Mouse (Mus musculus): ENCODE data around the gene Ptgs1. TPM values are rescaled to one million over a fixed set of nuclear protein-coding genes. Genes with fewer than 3 reads are reported as not detected.

Gene Ptgs1
- polyA plus RNA-seq, 1 experiment = 2.3 TPM

DNA sequence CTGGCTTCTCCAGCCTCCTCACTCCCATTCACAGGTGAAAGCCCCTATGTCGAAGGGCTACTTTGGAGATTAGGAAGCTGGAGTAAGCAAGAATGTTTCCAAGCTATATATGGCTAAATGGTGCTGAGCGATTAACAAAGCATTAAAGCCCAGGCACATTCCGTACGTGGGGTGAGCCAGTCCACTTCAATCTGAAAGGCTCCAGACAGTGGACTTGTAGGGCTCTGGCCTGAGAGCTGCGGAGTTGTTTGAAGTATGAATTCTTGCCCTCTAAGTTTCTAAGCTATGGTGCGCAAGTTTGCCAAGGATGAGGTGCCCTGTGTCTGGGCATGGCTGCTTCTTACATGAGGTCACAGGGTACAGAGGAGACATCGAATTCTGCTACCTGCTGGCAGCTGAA, 6.1 kb upstream of the Ptgs1 start:
- no peaks in the 10 kb centered on the region for H3K4me1 ChIP-seq (ENCODE audit: control insufficient read depth, insufficient read depth, insufficient read length, low read length)
- H3K27ac ChIP-seq (replicated peaks; ENCODE audit: low read depth, low read length) = no peak overlapping the region
- no peak overlapping the region for H3K4me3 ChIP-seq (ENCODE audit: insufficient read depth, low read depth, low read length)

DNA sequence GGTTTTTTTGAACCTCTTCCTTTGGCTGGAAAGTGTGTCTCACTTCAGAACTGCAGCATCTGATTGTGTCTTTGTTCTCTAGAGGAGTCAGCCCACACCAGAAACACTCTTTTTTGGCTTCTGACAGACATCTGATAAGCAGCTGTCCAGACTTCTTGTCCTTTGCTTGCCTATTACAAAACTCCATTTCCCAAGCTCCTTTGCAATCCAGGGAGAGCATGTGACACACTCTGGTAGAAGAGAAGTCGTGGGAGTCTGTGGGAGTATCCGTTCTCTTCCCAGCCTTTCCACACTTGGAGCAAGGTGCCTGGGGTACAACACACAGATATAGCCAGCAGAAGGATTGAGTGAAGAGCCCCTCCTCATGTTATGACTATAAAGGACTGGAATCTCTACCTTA, 5.6 kb upstream of the Ptgs1 start:
- H3K4me1 ChIP-seq (ENCODE audit: control insufficient read depth, insufficient read depth, insufficient read length, low read length) = no peaks in the 10 kb centered on the region
- H3K4me3 ChIP-seq (ENCODE audit: insufficient read depth, low read depth, low read length) = no peak overlapping the region
- H3K27ac ChIP-seq (replicated peaks; ENCODE audit: low read depth, low read length) = no peak overlapping the region

DNA sequence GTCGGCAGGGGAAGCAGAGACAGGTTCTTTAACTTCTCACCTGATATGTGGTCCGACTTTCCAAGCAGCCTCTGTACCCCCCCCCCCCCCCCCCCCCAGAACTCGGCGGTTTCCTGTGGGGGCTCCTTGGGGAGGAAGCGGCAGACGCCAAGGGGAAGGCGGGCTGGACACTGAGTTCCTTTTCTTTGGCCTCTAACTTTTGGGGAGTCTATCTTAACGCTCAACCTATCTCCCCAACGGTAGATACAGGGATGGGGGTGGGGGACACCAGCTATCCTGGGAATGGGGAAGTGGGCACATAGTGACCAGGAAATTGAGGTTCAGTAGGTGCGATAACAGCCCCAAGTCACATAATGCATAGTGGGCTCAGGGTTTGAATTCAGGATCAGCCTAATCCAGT, 741 bp downstream of the Ptgs1 start:
- Histone ChIP-seq H3K27ac (replicated peaks; ENCODE audit: low read depth, low read length) (no peak overlapping the region), H3K4me1 (ENCODE audit: control insufficient read depth, insufficient read depth, insufficient read length, low read length) (no peaks in the 10 kb centered on the region), H3K4me3 (ENCODE audit: insufficient read depth, low read depth, low read length) (peak overlapping the region; percentile 57)

DNA sequence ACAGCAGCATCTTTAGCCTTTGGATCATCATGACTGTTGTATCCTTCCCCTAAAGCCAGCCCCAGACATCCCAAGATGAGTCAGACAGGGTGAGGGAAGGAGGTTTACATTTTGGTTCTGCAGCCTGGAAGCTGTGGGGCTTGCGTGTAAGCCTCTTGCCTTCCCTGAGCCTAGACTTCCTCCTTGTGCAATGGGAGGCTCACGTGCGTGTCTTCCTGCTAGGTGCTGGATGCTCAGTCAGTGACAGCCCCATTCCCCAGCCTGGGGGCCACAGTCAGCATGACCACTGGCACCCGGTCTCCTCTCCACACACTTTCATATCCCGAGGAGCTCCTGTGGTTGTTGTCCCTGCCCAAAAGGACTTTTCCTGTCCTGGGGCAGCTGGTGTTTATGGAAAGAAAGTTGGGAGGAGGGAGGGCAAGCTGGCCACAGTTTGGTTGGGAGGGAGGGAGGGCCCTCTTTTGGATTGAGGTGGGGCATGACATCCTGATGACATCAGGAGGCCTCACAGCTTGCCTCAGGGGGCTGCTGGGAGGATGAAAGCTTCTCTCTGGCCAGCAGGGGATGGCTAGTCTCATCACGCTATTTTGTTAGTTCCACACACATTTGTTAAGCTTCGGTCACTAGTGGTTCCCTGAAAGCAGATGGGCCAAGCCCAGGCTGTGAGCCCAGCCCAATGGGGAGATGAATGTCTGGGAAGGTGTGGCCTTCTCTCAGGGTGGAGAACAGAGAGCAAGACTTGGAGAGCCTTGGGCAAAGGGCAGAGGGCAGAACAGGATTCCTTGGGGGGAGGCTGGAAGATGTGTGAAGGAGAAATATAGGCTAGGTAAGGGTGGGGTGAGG, 4.5 kb downstream of the Ptgs1 start:
- no peaks in the 10 kb centered on the region for H3K4me1 ChIP-seq (ENCODE audit: control insufficient read depth, insufficient read depth, insufficient read length, low read length)

DNA sequence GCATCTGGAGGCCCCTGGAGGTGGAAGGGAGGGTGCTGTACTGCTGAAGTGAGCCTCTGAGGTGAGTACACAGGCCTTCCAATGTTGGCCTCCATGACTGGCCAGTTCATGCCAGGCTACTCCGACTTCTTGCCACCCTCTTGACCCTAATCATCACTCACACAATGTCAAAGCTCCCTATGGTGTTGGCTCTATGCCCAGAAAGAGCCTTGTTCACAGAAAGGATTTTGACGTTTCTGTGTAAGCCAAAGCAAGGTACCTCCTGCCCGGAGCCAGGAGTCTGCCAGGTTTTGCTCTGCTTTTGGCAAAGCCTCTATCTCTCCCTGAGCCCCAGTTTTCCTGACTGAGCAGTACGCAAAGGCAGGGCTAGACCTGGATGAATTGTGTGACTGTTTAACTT, 5.7 kb downstream of the Ptgs1 start:
- Histone ChIP-seq H3K27ac (replicated peaks; ENCODE audit: low read depth, low read length) (no peak overlapping the region), H3K4me1 (ENCODE audit: control insufficient read depth, insufficient read depth, insufficient read length, low read length) (no peaks in the 10 kb centered on the region), H3K4me3 (ENCODE audit: insufficient read depth, low read depth, low read length) (no peak overlapping the region)

More for the DNA sequence above, 4.5 kb downstream of the Ptgs1 start:
- no peak overlapping the region for H3K4me3 ChIP-seq (ENCODE audit: insufficient read depth, low read depth, low read length)
- H3K27ac ChIP-seq (replicated peaks; ENCODE audit: low read depth, low read length) = no peak overlapping the region

DNA sequence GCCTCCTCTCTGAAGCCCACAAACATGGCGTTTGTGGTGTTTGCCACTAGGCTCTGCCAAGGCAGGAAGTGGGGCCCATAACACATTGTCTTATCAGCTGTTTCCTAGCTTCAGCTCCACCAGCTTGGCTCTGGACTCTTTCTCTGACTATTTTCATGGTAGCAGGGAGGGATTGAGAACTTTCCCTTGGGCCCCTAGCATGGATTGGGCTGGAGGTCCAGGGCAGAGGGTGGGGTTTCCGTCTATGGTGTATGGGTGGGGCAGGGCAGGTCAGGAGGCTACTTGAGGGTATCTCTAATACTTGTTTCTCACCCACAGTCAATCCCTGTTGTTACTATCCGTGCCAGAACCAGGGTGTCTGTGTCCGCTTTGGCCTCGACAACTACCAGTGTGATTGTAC, 6.7 kb downstream of the Ptgs1 start:
- no peak overlapping the region for H3K27ac ChIP-seq (replicated peaks; ENCODE audit: low read depth, low read length)
- no peak overlapping the region for H3K4me3 ChIP-seq (ENCODE audit: insufficient read depth, low read depth, low read length)
- H3K4me1 ChIP-seq (ENCODE audit: control insufficient read depth, insufficient read depth, insufficient read length, low read length) = no peaks in the 10 kb centered on the region

DNA sequence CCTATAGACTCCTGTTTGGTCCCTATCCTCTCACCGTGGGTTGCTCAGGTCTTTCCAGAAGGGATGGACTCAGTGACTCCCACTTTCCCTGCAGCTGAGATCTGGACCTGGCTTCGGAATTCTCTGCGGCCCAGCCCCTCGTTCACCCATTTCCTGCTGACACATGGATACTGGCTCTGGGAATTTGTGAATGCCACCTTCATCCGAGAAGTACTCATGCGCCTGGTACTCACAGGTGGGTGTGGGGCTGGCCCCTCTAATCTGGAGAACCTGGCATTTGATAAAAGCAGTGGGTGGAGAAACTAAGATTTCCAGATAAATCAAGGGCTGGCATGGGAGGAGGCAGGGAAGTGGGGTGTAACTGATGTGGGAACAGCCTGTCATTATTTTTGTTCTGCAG, 7.3 kb downstream of the Ptgs1 start:
- H3K27ac ChIP-seq (replicated peaks; ENCODE audit: low read depth, low read length) = no peak overlapping the region
- H3K4me3 ChIP-seq (ENCODE audit: insufficient read depth, low read depth, low read length) = no peak overlapping the region
- H3K4me1 ChIP-seq (ENCODE audit: control insufficient read depth, insufficient read depth, insufficient read length, low read length) = no peaks in the 10 kb centered on the region

DNA sequence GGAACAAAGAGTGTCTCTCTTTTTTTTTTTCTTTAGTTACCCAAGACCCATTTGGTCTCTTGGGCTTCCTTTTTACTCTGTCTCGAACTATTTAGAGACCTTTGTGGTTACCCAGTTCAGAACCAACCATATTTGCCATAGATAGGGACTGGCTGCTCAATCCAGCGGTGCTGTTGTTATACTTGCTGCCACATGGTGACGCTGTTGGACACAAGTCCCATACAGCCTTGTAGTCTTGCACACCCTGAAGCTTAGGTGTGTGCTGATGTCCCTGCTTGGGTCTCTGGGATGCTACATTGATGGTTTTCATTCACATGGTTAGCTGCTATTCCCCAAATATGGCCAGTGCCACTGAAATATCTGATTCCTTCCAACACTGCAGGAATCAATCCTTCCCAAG, 8.2 kb downstream of the Ptgs1 start:
- Histone ChIP-seq H3K27ac (replicated peaks; ENCODE audit: low read depth, low read length) (no peak overlapping the region), H3K4me3 (ENCODE audit: insufficient read depth, low read depth, low read length) (no peak overlapping the region), H3K4me1 (ENCODE audit: control insufficient read depth, insufficient read depth, insufficient read length, low read length) (no peaks in the 10 kb centered on the region)

DNA sequence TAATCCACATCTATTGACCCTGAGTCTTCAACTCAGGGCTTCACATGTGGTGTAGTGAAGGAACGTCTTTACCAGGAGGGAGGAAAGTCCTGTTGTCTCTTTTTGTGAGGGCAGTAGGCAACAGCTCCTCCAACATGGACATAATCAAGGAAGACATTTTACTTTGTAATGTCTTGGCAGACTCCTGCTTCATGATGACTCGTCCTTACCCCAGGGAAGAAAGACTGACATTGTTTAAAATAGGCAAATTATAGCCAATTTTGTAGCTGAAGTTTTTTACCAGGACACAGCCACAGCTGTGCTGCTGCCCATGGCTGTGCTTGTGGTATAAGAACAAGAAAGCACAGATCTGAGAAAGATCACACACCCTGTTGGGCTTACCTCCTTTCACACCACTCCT, 8.7 kb downstream of the Ptgs1 start:
- no peak overlapping the region for H3K27ac ChIP-seq (replicated peaks; ENCODE audit: low read depth, low read length)
- no peaks in the 10 kb centered on the region for H3K4me1 ChIP-seq (ENCODE audit: control insufficient read depth, insufficient read depth, insufficient read length, low read length)
- no peak overlapping the region for H3K4me3 ChIP-seq (ENCODE audit: insufficient read depth, low read depth, low read length)

DNA sequence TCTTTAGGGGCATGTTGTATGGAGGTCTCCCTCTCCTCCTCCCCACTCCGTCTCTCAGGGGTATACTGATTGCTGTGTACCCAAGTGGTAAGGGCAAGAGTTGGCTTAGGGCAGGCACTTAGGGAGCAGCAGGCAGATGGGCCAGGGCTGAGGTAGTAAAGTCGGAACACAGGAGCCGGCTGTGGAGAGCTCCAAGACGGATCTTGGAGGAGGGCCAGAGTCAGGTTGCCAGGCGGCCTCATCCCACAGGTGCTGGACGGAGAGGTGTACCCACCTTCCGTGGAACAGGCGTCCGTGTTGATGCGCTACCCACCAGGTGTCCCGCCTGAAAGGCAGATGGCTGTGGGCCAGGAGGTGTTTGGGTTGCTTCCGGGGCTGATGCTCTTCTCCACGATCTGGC, 12.3 kb downstream of the Ptgs1 start:
- H3K4me3 ChIP-seq (ENCODE audit: insufficient read depth, low read depth, low read length) = no peak overlapping the region
- no peaks in the 10 kb centered on the region for H3K4me1 ChIP-seq (ENCODE audit: control insufficient read depth, insufficient read depth, insufficient read length, low read length)

DNA sequence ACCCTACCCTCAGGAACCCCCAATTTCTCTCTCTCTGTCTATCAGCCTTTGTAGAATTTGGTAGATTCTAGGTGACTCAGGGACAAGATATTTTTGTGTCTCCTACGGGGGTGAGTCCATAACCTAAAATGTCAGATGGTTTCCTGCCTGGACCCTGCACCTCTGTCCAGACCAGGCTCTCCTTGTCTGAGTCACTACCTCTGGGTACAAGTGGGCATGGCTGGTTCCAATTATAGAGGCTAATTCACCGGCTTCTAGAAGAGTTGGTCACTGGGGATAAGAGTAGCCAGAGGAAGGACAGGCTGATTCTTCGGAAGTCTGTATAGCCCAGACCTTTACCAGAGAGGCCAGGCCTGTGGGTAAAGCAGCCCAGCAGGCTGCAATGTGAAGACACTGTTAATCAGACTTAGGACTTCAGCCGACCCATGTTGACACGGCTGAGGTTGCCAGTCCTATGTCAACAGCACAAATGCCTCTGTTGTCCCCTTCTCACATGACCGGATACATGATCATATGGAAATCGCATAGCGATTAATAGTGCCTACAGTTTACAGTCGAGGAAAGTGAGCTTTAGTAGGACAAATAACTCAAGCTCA, 13.2 kb downstream of the Ptgs1 start:
- Histone ChIP-seq H3K4me3 (ENCODE audit: insufficient read depth, low read depth, low read length) (no peak overlapping the region), H3K27ac (replicated peaks; ENCODE audit: low read depth, low read length) (no peak overlapping the region), H3K4me1 (ENCODE audit: control insufficient read depth, insufficient read depth, insufficient read length, low read length) (no peaks in the 10 kb centered on the region)

More for the DNA sequence above, 12.3 kb downstream of the Ptgs1 start:
- no peak overlapping the region for H3K27ac ChIP-seq (replicated peaks; ENCODE audit: low read depth, low read length)

DNA sequence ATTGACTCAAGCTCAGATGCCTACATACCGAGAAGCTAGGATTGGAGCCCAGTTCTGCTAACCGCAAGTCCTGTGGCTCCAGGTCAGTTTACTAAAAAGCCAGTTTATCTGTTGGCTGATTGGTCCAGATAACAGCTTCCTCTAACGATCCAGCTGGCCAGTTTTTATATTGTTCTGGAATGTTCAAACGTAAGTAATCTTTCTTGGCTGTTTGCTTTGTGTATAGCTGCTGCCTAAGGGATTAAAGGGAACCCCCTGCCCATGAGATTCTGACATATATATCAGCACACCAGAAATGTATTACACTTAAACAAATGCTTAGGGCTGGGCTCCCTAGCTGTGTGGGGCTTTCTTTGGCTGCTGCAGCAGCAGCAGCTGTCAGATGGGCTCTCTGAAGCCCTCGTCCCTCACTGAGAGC, 13.7 kb downstream of the Ptgs1 start:
- Histone ChIP-seq H3K4me3 (ENCODE audit: insufficient read depth, low read depth, low read length) (no peak overlapping the region), H3K27ac (replicated peaks; ENCODE audit: low read depth, low read length) (no peak overlapping the region), H3K4me1 (ENCODE audit: control insufficient read depth, insufficient read depth, insufficient read length, low read length) (no peaks in the 10 kb centered on the region)

DNA sequence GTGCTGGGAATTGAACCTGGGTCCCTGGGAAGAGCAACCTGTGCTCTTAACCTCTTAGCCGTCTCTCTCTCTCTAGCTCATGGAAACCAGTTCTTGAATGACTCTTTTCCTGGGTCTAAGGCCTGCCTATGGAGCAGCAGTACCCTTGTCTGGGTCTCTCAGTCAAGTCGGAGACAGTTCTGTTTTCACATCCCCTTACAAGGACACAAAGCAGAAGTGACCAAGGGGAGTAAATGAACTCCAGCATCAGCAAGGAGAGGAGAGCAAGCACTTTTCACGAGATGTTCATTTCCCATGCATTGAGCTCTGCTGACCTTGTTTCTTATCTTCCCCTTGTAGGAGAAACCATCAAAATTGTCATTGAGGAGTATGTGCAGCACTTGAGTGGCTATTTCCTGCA, 14.5 kb downstream of the Ptgs1 start:
- H3K4me3 ChIP-seq (ENCODE audit: insufficient read depth, low read depth, low read length) = no peak overlapping the region
- H3K4me1 ChIP-seq (ENCODE audit: control insufficient read depth, insufficient read depth, insufficient read length, low read length) = no peaks in the 10 kb centered on the region
- H3K27ac ChIP-seq (replicated peaks; ENCODE audit: low read depth, low read length) = no peak overlapping the region

DNA sequence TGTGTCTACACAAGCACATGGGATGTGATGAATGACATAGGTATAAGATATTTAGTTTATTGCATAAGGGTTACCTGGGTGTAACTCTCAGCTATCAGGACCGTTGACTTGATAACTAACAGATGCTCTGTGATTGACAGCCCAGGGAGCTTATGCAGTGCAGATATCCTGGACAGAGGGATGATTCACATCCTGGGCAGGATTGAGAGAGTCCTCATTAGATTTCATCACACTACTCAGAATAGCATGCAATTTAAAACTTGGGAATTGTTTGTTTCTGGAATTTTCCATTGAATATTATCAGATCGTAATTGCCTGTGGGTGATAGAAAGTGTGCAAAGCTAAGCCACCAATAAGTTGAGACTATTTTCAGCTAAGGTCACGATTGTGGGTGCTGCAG, 17.7 kb downstream of the Ptgs1 start:
- no peak overlapping the region for H3K27ac ChIP-seq (replicated peaks; ENCODE audit: low read depth, low read length)
- H3K4me3 ChIP-seq (ENCODE audit: insufficient read depth, low read depth, low read length) = no peak overlapping the region
- H3K4me1 ChIP-seq (ENCODE audit: control insufficient read depth, insufficient read depth, insufficient read length, low read length) = no peaks in the 10 kb centered on the region

DNA sequence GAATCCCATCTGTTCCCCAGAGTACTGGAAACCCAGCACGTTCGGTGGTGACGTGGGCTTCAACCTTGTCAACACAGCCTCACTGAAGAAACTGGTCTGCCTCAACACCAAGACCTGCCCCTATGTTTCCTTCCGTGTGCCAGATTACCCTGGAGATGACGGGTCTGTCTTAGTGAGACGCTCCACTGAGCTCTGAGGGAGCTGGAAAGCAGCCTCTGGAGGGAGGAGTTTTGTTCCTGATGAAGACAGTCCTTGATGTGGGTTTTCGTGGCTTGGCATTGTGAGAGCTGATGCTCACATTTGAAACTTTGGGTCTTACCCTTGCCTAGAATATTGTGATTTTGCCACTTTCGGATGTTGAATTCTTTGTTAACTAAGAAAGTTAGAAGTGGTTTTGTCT, 20.9 kb downstream of the Ptgs1 start:
- Histone ChIP-seq H3K4me1 (ENCODE audit: control insufficient read depth, insufficient read depth, insufficient read length, low read length) (no peaks in the 10 kb centered on the region), H3K27ac (replicated peaks; ENCODE audit: low read depth, low read length) (no peak overlapping the region), H3K4me3 (ENCODE audit: insufficient read depth, low read depth, low read length) (no peak overlapping the region)

DNA sequence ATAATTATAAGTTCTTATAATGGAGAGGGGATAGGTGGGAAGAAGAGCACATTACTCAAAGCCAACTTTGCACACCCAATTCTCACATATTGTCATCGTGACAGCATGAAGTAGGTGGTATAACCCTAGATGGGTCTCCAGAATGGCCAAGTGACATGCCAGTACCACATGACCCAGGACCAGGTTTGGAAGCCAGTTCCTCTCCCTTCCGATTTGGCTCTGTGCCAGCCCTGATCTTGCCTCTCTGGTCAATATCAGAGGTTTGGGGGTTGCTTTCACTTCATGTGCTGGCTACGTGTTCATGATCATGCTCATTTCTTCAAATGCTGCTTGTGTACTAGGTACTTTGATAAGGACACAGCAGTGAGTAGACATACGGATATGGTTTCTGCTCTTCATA, 22.3 kb downstream of the Ptgs1 start:
- Histone ChIP-seq H3K4me1 (ENCODE audit: control insufficient read depth, insufficient read depth, insufficient read length, low read length) (no peaks in the 10 kb centered on the region), H3K27ac (replicated peaks; ENCODE audit: low read depth, low read length) (no peak overlapping the region), H3K4me3 (ENCODE audit: insufficient read depth, low read depth, low read length) (no peak overlapping the region)
